8 mouse cellular contexts compared by ENCODE assay signal in the genomic region with DNA sequence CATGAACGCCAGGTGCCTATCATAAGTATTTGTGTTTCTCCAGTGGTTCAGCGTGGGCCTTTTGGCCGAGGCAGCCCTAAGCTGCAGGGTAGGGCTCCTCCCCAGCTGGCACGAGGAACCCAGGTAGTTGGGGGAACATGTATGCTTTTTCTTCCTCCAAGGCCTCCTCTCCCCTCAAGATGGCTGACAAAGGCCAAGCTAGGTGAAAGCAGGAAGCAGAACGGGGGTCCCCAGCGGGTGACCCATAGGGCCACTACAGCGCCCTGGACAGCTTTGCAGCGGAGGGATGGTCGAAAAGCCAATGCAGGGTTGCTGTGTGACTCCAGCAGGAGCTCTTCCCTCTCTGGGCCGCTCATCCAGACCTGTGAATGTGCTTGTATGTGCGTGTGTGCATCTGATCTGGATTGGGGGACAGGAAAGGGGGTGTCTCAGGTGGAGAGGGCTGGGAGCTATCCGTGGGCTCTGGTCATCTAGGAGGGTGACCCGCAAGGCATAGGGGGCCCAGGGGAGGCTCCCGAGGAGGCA. TPM values are rescaled to one million over a fixed set of nuclear protein-coding genes. Genes with fewer than 3 reads are reported as not detected.
DNase-seq lines count a peak whose midpoint lies in the region; ATAC-seq and TF ChIP-seq lines count a peak whose summit lies in the region.

No protein-coding gene starts in this region.

- H3K4me3 ChIP-seq in layer of hippocampus, adult 2 months, result peak overlapping the region; percentile 60
- H3K4me3 ChIP-seq in cortical plate, adult 2 months (ENCODE audit: insufficient read depth, low read length), result peak overlapping the region; percentile 88
- H3K4me3 ChIP-seq in hindbrain, embryonic 15.5 days, result peak overlapping the region; percentile 76
- H3K4me3 ChIP-seq in midbrain, embryonic 16.5 days (ENCODE audit: low read depth, low read length), result peak overlapping the region; percentile 81

- no peaks in the 10 kb centered on the region for H3K27me3 ChIP-seq in hindbrain, embryonic 15.5 days
- H3K27me3 ChIP-seq in midbrain, embryonic 16.5 days (ENCODE audit: control insufficient read depth, insufficient read depth, low read depth, low read length), result no peaks in the 10 kb centered on the region; the same call in 1 of the 2 replicates

- peak; percentile 49 for ATAC-seq in hindbrain, embryonic 15.5 days (ENCODE audit: low FRiP score, low read depth)
- no peak for ATAC-seq in midbrain, embryonic 16.5 days

- peak overlapping the region; percentile 89 for H3K4me2 ChIP-seq in hindbrain, embryonic 15.5 days
- peak overlapping the region; percentile 97 for H3K4me2 ChIP-seq in midbrain, embryonic 16.5 days (ENCODE audit: low read length)

- H3K27ac ChIP-seq in layer of hippocampus, adult 2 months, result no peak overlapping the region; the same call in 1 of the 2 replicates
- H3K27ac ChIP-seq in cortical plate, adult 2 months (ENCODE audit: insufficient read depth, low read length), result no peak overlapping the region
- H3K27ac ChIP-seq in hindbrain, embryonic 15.5 days (replicated peaks), result 0 out of 2 replicates have a peak overlapping the region, but pooled peaks have one; percentile 44
- no peak overlapping the region for H3K27ac ChIP-seq in midbrain, embryonic 16.5 days (ENCODE audit: low read length)

- TF ChIP-seq CTCF in layer of hippocampus, adult 2 months (conservative IDR thresholded peaks at IDR 0.05), result no peak
- TF ChIP-seq CTCF in cortical plate, adult 2 months (IDR thresholded peaks at IDR 0.05; ENCODE audit: extremely low read depth, insufficient read depth, low read length), result no peak

- H3K36me3 ChIP-seq in hindbrain, embryonic 15.5 days, result no peaks in the 10 kb centered on the region
- H3K36me3 ChIP-seq in midbrain, embryonic 16.5 days (ENCODE audit: control insufficient read depth, insufficient read depth, low read length), result no peaks in the 10 kb centered on the region

- no peak for DNase-seq in layer of hippocampus, adult 2 months (ENCODE audit: low spot score in 2 of 2)
- DNase-seq in layer of hippocampus, postnatal 25 days (ENCODE audit: extremely low spot score in 1 of 2, low spot score in 1 of 2), result no peak
- no peak for DNase-seq in urinary bladder, adult 2 months (ENCODE audit: low spot score)
- no peak for DNase-seq in frontal cortex, postnatal 36 days (ENCODE audit: low spot score in 2 of 2)
- DNase-seq in urinary bladder, postnatal 10 days (ENCODE audit: low spot score), result no peak

- no peak for TF ChIP-seq POLR2A in cortical plate, adult 2 months (IDR thresholded peaks at IDR 0.05; ENCODE audit: extremely low read depth, insufficient read depth, low read length)

- H3K9ac ChIP-seq in hindbrain, embryonic 15.5 days, result peak overlapping the region; percentile 72
- H3K9ac ChIP-seq in midbrain, embryonic 16.5 days (ENCODE audit: low read depth, low read length), result peak overlapping the region; percentile 85

- H3K4me1 ChIP-seq in cortical plate, adult 2 months (ENCODE audit: control insufficient read depth, insufficient read depth, low read length), result no peaks in the 10 kb centered on the region
- H3K4me1 ChIP-seq in hindbrain, embryonic 15.5 days (replicated peaks), result peaks cover 17% of the 10 kb centered on the region
- peaks cover 18% of the 10 kb centered on the region for H3K4me1 ChIP-seq in midbrain, embryonic 16.5 days (ENCODE audit: control insufficient read depth, insufficient read depth, low read length)

- H3K9me3 ChIP-seq in hindbrain, embryonic 15.5 days, result no peaks in the 10 kb centered on the region
- H3K9me3 ChIP-seq in midbrain, embryonic 16.5 days (replicated peaks; ENCODE audit: control insufficient read depth, low read length, poor library complexity, severe bottlenecking), result no peaks in the 10 kb centered on the region

- 16% methylated on average over 14 of the region's 14 CpGs for WGBS in hindbrain, embryonic 15.5 days
- WGBS in midbrain, embryonic 16.5 days, result 19% methylated on average over 9 of the region's 14 CpGs

RNA-seq across cellular contexts. Expression of a gene that starts 0.4 kb away (rescaled TPM):
- 1 to 10 TPM; 1.4 to 2.1 TPM for total RNA-seq in layer of hippocampus, adult 2 months (2021)
- 1 to 10 TPM in 1 of 2 experiments, under 1 TPM in 1; 0.84 to 1.3 TPM for total RNA-seq in layer of hippocampus, postnatal 25 days (2021)
- polyA plus RNA-seq in cortical plate, adult 2 months (2012; rRNA removed), result 0.96 and 1.0 TPM in 2 replicates
- 3.2 and 3.5 TPM in 2 replicates for polyA plus RNA-seq in hindbrain, embryonic 15.5 days (2015; fragmentation: Nextera tagmentation; extraction: Ambion mirVana)
- polyA plus RNA-seq in midbrain, embryonic 16.5 days (2015; fragmentation: Nextera tagmentation; extraction: Ambion mirVana), result 3.0 and 3.5 TPM in 2 replicates
- 2.0 and 2.5 TPM in 2 replicates for polyA plus RNA-seq in urinary bladder, adult 2 months (2012; rRNA removed)

RNA-seq across cellular contexts. Expression of a gene that starts 16.3 kb away (rescaled TPM):
- total RNA-seq in layer of hippocampus, adult 2 months (2021), result 10 to 100 TPM; 25.2 to 31.0 TPM
- 10 to 100 TPM; 29.1 to 30.9 TPM for total RNA-seq in layer of hippocampus, postnatal 25 days (2021)
- 29.2 and 31.3 TPM in 2 replicates for polyA plus RNA-seq in cortical plate, adult 2 months (2012; rRNA removed)
- polyA plus RNA-seq in hindbrain, embryonic 15.5 days (2015; fragmentation: Nextera tagmentation; extraction: Ambion mirVana), result 89.0 and 89.9 TPM in 2 replicates
- 102 and 104 TPM in 2 replicates for polyA plus RNA-seq in midbrain, embryonic 16.5 days (2015; fragmentation: Nextera tagmentation; extraction: Ambion mirVana)
- polyA plus RNA-seq in urinary bladder, adult 2 months (2012; rRNA removed), result 33.4 TPM in 2 replicates

RNA-seq across cellular contexts. Expression of a gene that starts 47.6 kb away (rescaled TPM):
- under 1 TPM in 1 of 2 experiments, not detected in 1; 0.17 TPM for total RNA-seq in layer of hippocampus, adult 2 months (2021)
- under 1 TPM in 1 of 2 experiments, not detected in 1; 0.23 TPM for total RNA-seq in layer of hippocampus, postnatal 25 days (2021)
- 0.19 and 0.23 TPM in 2 replicates for polyA plus RNA-seq in cortical plate, adult 2 months (2012; rRNA removed)
- polyA plus RNA-seq in hindbrain, embryonic 15.5 days (2015; fragmentation: Nextera tagmentation; extraction: Ambion mirVana), result 0.16 TPM in 1 of 2 replicates, not detected in the other
- polyA plus RNA-seq in midbrain, embryonic 16.5 days (2015; fragmentation: Nextera tagmentation; extraction: Ambion mirVana), result not detected in 2 replicates
- not detected in 2 replicates for polyA plus RNA-seq in urinary bladder, adult 2 months (2012; rRNA removed)
